Mouse (Mus musculus): ENCODE data around the gene 4930558K02Rik. TPM values are rescaled to one million over a fixed set of nuclear protein-coding genes. Genes with fewer than 3 reads are reported as not detected.
A peak's percentile ranks its signal among the peaks of the same experiment; 100 is the strongest.

The 4930558K02Rik gene
- total RNA-seq, 1 experiment from 2014 or later, result not detected

DNA sequence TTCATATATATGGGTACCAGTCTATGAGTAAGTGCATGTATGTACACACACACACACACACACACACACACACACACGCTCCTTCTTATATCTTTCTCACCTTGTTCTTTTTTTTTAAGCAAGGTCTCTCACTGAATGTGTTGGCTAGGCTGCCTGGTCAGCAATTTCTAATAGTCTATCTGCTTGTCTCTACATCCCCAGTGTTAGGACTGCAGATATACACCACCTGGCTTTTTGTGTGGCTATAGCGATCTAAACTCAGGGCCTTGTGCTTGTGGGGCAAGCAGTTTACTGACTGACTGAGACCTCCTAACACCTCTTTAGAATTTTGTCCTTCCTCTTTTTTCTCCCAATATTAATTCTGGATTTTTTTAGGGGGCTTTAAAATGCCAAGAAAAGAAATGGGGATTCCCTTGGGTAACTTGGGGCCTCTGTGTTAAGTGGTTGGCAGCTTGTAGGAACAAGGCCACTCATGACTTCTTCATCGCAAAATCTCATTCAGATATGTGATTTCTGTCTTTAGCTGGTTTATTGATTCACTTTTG, 61.4 kb downstream of the 4930558K02Rik start:
- ATAC-seq (ENCODE audit: extremely low read depth, insufficient number of reproducible peaks, low FRiP score, poor library complexity, severe bottlenecking), result no peak

DNA sequence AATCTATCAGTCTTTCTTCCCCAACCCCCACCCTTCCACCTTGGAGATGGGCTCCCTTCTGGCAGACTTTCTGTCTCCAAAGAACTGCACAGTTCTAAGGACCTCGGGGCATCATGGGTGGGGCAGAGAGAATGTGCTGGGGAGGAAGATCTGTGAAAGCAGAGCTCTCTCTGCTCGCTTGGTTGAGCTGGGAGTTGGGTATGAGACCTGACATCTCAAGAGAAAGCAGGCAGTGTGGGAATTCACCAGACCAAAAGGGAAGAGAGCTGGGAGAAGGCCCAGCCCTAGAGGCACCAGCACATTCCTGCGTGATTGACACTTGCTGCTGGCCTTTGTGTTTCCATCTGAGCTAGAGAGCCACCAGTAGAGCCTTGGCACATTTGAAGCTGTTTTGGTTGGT, 63.4 kb downstream of the 4930558K02Rik start:
- ATAC-seq (ENCODE audit: extremely low read depth, insufficient number of reproducible peaks, low FRiP score, poor library complexity, severe bottlenecking), result no peak

DNA sequence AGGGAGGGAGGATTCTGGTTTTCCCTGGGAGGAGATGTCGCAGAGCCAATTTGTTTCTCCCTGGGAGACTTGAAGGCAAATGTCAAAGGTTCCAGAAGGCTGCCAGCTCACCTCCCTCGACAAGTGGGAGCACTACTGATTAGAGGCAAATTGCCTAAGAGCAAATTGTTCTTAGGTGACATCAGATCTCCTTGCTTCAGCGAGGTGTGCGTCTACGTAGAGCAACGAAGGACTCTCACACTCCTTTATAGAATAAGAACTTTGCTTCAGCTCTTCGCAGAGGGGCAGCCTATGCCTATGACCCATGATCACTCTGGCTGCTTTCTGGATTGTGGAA, 65.8 kb downstream of the 4930558K02Rik start:
- ATAC-seq (ENCODE audit: extremely low read depth, insufficient number of reproducible peaks, low FRiP score, poor library complexity, severe bottlenecking), result no peak

DNA sequence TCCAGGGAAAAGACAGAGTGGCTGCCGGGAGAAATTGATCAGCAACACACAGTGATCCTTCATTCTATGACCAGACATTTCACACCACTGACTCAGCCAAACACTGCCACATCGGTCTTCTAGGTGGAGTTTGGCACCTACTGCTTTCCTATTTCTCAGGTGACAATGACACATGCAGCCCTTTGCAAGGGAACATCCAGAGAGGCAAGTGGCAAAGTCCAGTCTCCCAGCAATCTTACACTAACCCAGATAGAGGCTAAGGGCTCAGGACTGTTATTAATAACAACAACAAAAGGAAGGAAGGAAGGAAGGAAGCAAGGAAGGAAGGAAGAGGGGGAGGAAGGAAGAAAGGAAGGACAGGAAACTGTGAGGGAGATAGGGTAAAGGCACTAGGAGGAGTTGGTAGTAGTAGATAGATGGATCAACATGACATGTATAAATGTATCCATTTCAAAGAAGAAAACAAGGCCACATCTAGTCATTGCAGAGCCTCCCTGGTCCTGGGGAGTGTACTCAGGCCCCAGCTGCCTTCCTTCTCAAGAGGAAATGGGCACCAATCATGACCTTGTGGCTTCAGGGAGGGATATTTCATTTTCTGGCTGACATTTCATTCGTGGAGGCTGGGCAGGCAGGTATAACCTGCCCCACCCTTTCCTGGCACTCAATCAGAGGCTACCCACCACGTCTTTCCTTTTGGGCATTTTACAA, 66.3 kb downstream of the 4930558K02Rik start:
- ATAC-seq (ENCODE audit: extremely low read depth, insufficient number of reproducible peaks, low FRiP score, poor library complexity, severe bottlenecking), result no peak

DNA sequence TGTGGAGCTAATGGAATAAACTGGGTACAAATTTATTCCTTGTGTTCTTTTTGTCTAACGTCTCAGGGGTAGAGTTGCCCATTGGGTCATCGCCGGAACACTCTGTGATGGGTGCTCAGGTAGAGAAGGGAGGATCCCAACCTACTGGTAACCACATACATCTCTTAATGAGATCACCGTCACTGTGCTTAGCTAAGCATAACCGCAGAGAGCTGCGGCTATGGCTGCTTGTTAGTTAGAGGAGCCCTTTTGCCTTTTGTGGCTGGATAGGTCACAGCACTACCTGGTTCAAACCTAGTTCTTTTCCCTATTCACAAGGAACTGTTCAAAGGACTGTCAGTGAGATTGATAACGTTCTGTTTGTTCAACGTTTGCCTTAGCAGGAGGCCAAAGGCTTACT, 70.4 kb downstream of the 4930558K02Rik start:
- peak; percentile 57; the same call in 1 of the 2 replicates for ATAC-seq (ENCODE audit: extremely low read depth, insufficient number of reproducible peaks, low FRiP score, poor library complexity, severe bottlenecking)

DNA sequence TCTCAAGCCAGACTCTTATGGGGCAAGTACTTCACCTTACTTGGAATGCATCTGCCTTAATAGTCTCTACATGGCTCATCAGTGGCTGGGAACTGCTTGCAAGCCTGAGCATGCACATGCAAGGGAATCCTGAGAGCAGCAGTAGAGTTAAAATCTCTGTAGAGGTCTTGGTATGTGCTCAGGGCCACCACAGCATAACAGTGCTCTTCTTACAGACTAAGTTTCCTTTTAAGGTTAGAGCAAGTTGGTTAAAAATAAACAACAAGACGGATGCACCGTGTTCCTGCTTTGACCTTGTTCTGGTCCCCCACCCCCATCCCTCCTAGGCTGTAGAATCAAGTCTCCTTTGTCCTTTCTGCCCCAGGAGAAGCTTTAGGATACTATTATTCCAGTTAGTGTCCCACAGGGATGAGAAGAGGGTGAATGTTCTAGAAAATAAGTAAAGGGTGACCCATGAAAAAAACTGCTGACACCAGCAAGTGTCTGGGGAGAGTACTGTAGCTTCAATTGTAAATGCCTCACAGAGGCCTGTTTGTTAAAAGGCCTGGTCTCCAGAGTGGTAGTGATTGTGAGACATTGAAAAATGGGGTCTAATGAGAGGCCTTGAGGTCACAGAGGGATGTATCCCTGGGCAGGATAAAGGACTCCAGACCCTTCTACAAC, 71.5 kb downstream of the 4930558K02Rik start:
- ATAC-seq (ENCODE audit: extremely low read depth, insufficient number of reproducible peaks, low FRiP score, poor library complexity, severe bottlenecking), result no peak

DNA sequence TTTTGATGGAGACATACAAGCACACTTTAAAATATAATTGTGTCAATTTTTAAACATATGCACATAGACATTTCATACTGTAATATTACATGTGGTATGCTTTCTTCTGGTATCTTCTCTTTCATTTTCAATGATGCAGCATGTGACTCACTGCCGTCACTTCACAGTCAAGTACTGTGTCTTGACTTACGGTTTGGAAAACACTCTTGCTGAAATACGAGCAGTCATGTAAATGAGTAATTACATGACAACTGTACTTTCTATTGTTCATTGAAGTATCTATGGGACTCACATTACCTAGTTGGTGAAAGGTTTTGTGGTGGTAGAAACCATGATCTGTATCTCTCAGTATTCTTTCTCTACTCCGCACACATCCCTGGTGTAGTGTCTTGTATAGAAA, 72.3 kb downstream of the 4930558K02Rik start:
- no peak for ATAC-seq (ENCODE audit: extremely low read depth, insufficient number of reproducible peaks, low FRiP score, poor library complexity, severe bottlenecking)

DNA sequence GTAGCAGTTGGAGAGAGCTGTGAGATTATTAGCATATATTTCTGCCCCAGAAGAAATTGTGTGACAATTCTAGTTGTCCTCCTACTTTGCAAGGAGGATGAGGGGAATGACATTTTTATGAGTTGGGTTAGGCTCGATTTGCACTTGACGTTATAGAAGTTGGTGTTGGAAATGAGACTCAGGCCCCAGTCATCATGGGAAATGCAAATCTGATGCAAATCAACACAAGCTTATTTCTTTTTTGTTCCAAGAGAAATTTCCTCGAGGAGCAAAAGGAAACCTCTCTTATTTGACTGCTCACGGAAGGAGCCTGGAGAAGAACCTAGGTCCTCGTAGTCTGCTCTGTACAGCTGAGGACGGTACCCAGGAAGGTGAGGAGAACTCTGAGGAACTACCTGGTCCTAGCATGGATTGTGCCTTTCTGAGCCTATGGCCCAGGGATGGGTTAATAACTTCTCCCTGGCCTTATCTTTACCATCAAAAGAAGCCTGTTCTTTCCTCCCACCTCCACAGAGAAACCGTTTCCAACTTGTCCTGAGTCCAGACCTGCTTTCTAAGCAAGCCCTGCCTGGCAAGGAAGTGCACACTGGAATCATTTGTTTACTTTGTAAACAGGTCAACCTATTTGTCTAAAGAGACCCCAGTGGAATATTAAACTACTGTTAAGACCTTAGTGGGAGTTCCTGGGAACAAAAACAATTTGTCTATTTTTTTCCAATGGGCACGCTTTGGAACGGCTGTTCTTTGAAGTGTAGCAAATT, 76.6 kb downstream of the 4930558K02Rik start:
- no peak for ATAC-seq (ENCODE audit: extremely low read depth, insufficient number of reproducible peaks, low FRiP score, poor library complexity, severe bottlenecking)

DNA sequence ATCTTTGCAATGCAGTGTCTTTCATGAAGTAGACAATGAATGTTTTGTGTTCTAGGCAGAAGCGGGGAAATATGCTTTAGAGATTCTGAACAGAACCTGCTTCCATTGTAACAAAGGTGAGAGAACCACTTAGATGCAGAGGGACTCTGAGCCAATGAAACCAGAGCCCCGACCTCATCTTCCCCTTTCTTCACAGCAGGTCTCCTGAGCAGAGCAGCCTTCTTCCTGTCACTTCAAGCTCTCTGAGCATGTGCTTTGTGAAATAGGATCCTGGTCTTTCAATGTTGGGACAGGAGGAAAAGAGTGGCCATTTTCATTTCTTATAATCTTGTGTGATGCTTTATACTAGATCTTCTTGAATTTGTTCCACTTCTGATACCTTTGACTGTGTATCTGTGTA, 79.3 kb downstream of the 4930558K02Rik start:
- ATAC-seq (ENCODE audit: extremely low read depth, insufficient number of reproducible peaks, low FRiP score, poor library complexity, severe bottlenecking), result peak; percentile 59; the same call in 1 of the 2 replicates

DNA sequence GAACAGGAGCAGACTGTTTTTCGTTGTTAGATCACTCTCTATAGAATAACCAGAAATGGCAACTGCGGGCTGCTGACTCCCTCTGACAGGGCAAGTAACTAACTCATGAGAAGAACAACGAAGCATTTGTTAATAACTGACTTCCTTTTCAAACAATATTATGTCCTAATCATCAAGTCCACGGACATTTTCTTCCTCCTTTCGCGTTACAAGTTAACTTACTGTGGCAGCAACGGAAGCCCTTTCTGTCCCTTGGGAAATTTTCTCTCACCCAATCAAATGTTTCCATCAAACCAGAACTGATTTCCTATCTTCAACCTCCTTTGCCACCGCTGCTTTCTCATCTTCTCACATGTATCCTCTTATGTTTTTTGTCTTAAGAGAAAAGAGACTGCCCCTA, 82.2 kb downstream of the 4930558K02Rik start:
- no peak for ATAC-seq (ENCODE audit: extremely low read depth, insufficient number of reproducible peaks, low FRiP score, poor library complexity, severe bottlenecking)

DNA sequence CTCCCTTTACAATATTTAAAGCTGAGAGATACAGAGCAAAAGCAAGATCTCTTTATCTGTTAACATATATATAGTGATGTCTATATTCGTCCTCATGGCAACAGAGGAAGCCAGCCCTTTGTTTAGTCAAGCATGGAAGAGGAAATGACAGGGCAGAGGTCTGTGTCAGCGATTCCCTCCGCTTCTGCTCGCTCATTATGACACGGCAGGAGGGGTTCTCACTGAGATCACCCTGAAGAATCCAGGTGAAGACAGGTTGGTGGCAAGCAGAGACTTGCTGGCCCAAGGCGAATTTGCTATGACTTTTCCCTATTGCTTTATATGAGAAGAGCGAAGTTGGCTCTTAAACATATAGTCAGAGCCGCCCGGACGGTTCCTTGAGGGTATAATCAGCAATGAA, 83.3 kb downstream of the 4930558K02Rik start:
- ATAC-seq (ENCODE audit: extremely low read depth, insufficient number of reproducible peaks, low FRiP score, poor library complexity, severe bottlenecking), result peak; percentile 91

DNA sequence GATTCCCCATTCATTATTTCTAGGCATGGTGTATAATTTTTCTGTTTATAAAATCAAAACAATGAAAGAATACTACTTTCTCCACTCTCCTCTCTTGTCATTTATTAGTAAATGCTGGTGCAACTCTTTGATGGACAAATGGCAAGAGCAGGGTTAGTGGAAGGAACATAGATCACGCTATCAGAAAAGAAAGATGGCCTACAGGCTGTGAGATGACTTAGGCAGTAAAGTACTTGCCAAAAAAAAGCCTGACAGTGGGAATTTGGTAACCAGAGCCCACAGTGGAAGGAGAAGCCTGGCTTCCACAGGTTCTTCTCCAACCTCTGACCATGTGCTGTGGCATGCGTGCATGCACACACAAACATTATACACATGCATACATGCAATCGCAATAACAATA, 84.4 kb downstream of the 4930558K02Rik start:
- no peak for ATAC-seq (ENCODE audit: extremely low read depth, insufficient number of reproducible peaks, low FRiP score, poor library complexity, severe bottlenecking)

DNA sequence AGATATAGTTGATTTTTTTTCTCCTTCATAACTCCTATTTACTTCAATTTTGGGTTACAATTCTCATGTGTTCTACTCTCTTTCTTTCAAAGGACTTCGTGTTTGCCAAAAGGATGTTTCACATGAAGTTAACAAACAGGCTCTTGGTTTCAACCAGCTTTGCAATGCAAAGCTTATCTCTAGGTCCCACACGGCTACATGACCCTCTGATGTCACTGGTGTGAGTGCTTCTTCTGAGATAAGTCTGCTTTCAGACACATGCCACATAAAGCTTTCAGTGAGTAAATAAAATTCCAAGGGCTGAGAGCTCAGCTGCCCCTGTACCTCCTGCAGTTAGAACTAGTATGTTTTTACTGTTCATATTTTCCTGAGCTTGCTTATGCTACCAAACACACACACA, 84.9 kb downstream of the 4930558K02Rik start:
- no peak for ATAC-seq (ENCODE audit: extremely low read depth, insufficient number of reproducible peaks, low FRiP score, poor library complexity, severe bottlenecking)

DNA sequence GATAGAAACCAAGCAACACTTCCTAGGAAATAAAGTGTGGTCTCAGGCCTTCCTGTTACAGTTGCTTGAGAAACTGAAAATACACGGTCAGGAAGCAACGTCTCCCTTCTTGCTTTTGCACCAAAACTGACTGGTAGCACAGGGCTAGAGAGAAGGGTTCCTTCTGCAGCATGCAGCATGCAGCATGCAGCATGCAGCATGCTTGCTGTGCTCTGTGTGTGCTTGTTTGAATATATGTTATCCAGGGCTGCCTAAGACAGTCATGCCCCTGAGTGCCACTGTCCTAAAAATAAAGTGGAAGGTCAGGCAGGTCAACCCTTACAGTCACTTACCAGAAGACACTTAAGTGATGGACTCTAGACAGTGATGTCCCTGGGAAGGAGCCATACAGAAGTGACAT, 85.3 kb downstream of the 4930558K02Rik start:
- peak; percentile 34; the same call in 1 of the 2 replicates for ATAC-seq (ENCODE audit: extremely low read depth, insufficient number of reproducible peaks, low FRiP score, poor library complexity, severe bottlenecking)

Other genes with a start within 250 kb of the 4930558K02Rik start
- gene Fasl, start 191.1 kb downstream of the 4930558K02Rik start, total RNA-seq (2017), result 1.5 and 4.5 TPM in 2 replicates
- gene Suco, start 103.0 kb downstream of the 4930558K02Rik start, total RNA-seq (2017), result 77.2 and 121 TPM in 2 replicates
- 18.3 and 19.2 TPM in 2 replicates for gene Pigc, start 10.4 kb downstream of the 4930558K02Rik start, total RNA-seq (2017)

Measured in neutrophil, adult 5-6 weeks (primary cell).